Mouse (Mus musculus): ENCODE measurements around the gene Actn4. TPM values are rescaled to one million over a fixed set of nuclear protein-coding genes. Genes with fewer than 3 reads are reported as not detected.
"Not testable (repeated sequence)": the region's sequence is repeated elsewhere in the genome, so short reads cannot be mapped to it uniquely, and the experiment has no call there.

Gene Actn4
- polyA plus RNA-seq, 1 experiment from 2014 or later, result 134 TPM

DNA sequence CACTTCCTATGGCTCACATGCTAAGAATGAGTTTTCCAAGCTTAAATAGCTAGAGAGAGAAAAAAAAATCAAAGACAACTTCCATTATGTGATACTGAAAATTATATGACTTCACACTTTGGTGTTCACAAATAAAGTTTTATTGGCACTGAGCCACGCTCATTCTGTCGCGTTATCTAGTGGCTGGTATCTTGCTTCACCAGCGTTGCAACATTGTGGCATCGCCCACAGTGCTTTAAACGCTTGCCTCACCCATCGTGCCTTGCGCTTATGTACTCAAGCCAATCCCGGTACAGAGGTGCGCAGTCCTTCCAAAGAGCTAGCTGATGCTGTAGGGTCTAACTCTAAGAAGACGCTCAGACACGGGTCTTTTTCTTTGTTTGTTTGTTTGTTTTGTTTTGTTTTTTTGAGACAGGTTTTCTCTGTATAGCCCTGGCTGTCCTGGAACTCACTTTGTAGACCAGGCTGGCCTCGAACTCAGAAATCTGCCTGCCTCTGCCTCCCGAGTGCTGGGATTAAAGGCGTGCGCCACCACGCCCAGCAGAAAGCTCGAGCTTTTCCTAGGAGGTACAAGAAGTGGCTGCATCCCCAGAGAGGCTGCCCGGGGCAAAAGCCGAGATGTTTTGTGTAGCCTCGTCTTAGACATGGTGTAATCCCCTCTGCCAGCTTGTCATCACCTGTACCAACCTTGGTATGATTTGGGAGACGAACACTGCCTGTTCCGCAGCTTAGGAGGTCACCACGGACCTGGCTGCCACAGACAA is 91.1 kb downstream of the Actn4 start:
- H3K4me1 ChIP-seq (replicated peaks; ENCODE audit: control insufficient read depth, insufficient read depth, low read length), result no peaks in the 10 kb centered on the region
- H3K4me3 ChIP-seq (ENCODE audit: low read depth, low read length), result no peak overlapping the region
- no peaks in the 10 kb centered on the region for H3K27me3 ChIP-seq (ENCODE audit: control insufficient read depth, insufficient read depth, low read length)
- DNase-seq (ENCODE audit: low spot score) (no peak), ATAC-seq (ENCODE audit: low FRiP score) (no peak)
- no peaks in the 10 kb centered on the region for H3K36me3 ChIP-seq (ENCODE audit: control insufficient read depth, insufficient read depth, low read length)
- H3K4me2 ChIP-seq (replicated peaks; ENCODE audit: low read depth, low read length), result no peak overlapping the region
- WGBS, result 91% methylated on average over 24 of the region's 24 CpGs
- H3K9me3 ChIP-seq (ENCODE audit: control insufficient read depth, low read length), result no peaks in the 10 kb centered on the region
- H3K27ac ChIP-seq (ENCODE audit: low read depth, low read length), result no peak overlapping the region
- no peak overlapping the region for H3K9ac ChIP-seq (ENCODE audit: low read depth, low read length)

DNA sequence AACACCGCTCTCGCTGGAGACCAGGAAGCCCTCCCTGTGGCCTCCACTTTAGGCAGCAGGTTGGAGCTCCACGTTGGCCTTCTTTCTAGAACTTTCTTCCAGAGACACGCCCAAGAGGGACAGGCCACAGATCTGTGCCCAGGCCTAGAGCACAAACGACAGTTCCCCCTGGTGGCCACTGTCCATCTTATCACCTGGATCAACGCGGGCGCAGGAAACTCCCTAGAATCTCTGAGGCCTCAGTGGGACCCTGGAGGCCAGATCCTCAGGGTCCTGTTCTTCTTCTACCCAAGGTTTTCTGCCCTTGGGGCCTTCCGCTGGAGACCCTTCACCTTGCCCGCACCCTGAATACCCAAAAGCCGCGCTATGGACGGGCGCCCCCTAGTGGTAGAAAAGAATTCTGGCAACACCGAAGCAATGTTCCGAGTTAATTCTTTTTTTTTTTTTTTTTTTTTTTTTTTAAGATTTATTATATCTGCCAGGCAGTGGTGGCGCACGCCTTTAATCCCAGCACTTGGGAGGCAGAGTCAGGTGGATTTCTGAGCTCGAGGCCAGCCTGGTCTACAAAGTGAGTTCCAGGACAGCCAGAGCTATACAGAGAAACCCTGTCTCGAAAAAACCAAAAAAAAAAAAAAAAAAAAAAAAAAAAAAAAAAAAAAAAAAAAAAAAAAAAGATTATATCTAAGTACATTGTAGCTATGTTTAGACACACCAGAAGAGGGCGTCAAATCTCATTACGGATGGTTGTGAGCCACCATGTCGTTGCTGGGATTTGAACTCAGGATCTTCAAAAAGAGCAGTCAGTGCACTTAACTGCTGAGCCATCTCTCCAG is 94.4 kb downstream of the Actn4 start:
- 32% methylated on average over 23 of the region's 23 CpGs for WGBS
- H3K9ac ChIP-seq (ENCODE audit: low read depth, low read length); H3K27me3 ChIP-seq (ENCODE audit: control insufficient read depth, insufficient read depth, low read length); H3K4me3 ChIP-seq (ENCODE audit: low read depth, low read length); H3K4me2 ChIP-seq (replicated peaks; ENCODE audit: low read depth, low read length); H3K27ac ChIP-seq (ENCODE audit: low read depth, low read length); H3K9me3 ChIP-seq (ENCODE audit: control insufficient read depth, low read length); ATAC-seq (ENCODE audit: low FRiP score); H3K4me1 ChIP-seq (replicated peaks; ENCODE audit: control insufficient read depth, insufficient read depth, low read length); H3K36me3 ChIP-seq (ENCODE audit: control insufficient read depth, insufficient read depth, low read length): not testable (repeated sequence)
- peak; percentile 83 for DNase-seq (ENCODE audit: low spot score)

DNA sequence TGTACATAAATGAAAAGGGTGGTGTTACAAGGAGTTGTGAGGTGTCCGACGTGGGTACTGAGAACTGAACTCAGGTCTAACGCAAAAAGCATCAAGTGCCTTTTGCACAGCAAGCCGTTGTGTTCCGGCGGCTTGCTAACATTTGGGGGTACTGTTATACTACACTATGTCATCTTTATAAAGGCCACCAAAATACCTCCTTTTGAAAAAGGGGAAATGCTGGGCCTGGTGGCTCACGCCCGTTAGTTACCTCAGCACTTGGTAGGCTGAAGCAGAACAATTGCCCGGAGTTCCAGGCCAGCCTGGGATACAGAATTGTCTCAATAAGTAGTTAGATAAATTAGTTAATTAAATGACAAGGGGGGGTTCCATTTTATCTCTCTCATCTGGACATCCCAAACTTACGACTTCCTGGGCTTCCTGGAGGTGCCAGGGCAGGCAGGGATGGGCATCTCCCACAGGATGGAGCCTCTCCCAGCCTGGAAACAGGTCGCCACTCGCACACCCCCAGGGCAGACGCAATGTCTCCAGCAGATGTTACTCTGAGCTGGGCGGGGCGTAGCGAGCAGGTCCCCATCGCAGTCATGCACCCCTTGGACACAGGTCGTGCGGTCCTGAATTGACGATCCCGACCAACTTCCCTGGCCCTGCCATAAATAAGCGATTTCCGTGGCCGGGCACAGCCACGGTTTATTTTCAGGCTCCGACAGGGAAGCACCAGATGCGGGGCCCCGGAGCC is 95.2 kb downstream of the Actn4 start:
- no peak overlapping the region for H3K4me3 ChIP-seq (ENCODE audit: low read depth, low read length)
- no peak overlapping the region for H3K27ac ChIP-seq (ENCODE audit: low read depth, low read length)
- H3K27me3 ChIP-seq (ENCODE audit: control insufficient read depth, insufficient read depth, low read length), result no peaks in the 10 kb centered on the region
- no peak for ATAC-seq (ENCODE audit: low FRiP score)
- no peak overlapping the region for H3K9ac ChIP-seq (ENCODE audit: low read depth, low read length)
- H3K36me3 ChIP-seq (ENCODE audit: control insufficient read depth, insufficient read depth, low read length), result no peaks in the 10 kb centered on the region
- no peak overlapping the region for H3K4me2 ChIP-seq (replicated peaks; ENCODE audit: low read depth, low read length)
- DNase-seq (ENCODE audit: low spot score), result no peak
- H3K4me1 ChIP-seq (replicated peaks; ENCODE audit: control insufficient read depth, insufficient read depth, low read length), result no peaks in the 10 kb centered on the region
- H3K9me3 ChIP-seq (ENCODE audit: control insufficient read depth, low read length), result no peaks in the 10 kb centered on the region
- WGBS, result 93% methylated on average over 28 of the region's 28 CpGs

DNA sequence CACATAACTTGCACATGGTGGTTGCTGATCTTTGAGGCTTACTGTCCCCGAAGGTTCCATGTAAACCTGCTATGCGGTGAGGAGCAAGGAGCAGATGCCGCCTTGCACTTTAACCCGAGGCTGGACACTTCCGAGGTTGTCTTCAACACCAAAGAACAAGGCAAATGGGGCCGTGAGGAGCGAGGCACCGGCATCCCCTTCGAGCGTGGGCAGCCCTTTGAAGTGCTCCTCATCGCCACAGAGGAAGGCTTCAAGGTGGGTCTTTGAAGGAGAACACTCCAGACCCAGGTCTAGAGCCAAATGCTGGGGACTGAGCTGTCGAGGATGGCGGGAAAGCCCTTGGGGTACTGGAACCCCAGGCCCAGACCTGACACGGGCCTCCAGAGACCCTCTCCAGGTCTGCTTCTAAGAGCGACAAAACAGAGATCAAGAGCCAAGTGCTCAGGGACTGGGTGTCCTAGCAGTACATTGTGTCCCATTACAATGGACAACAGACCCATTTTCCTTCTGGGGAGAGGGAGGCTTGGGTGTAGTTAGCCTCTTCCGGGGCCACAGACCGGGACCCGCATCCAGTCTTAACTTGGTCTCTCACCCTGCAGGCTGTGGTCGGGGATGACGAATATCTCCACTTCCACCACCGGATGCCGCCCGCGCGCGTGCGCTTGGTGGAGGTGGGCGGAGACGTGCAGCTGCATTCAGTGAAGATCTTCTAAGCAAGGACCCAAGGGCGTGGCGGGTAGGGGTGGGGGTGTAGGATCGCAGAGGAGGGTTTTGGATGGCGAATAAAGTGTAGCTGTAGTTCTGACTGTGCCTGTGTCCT is 96.4 kb downstream of the Actn4 start:
- H3K27ac ChIP-seq (ENCODE audit: low read depth, low read length), result no peak overlapping the region
- H3K4me2 ChIP-seq (replicated peaks; ENCODE audit: low read depth, low read length), result peak overlapping the region; percentile 29
- WGBS, result 46% methylated on average over 33 of the region's 33 CpGs
- H3K9me3 ChIP-seq (ENCODE audit: control insufficient read depth, low read length), result no peaks in the 10 kb centered on the region
- H3K27me3 ChIP-seq (ENCODE audit: control insufficient read depth, insufficient read depth, low read length), result no peaks in the 10 kb centered on the region
- ATAC-seq (ENCODE audit: low FRiP score) (no peak), DNase-seq (ENCODE audit: low spot score) (peak; percentile 72)
- peak overlapping the region; percentile 4; the same call in 1 of the 2 replicates for H3K4me3 ChIP-seq (ENCODE audit: low read depth, low read length)
- no peaks in the 10 kb centered on the region for H3K36me3 ChIP-seq (ENCODE audit: control insufficient read depth, insufficient read depth, low read length)
- 0 out of 2 replicates have a peak overlapping the region, but pooled peaks have one; percentile 11 for H3K9ac ChIP-seq (ENCODE audit: low read depth, low read length)
- no peaks in the 10 kb centered on the region for H3K4me1 ChIP-seq (replicated peaks; ENCODE audit: control insufficient read depth, insufficient read depth, low read length)

DNA sequence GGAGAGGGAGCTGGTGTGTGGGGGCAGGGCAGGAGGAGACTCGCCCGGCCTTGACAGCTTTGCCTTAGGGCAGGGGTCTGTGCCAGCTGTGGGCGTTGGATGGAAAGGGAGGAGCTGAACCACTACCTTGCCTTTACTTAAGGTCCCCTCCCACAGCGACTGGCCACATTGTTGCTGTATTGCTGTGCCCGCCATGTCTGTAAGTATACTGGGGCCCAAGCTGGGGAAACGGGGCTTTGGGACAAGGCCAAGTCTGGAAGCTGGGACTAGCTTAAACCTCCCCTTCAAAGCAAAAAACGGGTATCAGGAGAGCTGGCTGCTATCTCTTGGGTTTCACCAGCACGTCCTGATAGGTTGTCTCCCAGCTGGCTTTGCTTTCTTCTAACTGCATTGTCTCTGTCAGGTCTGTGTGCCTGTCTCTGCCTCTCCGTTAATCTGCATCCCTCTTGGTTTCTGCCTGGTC is 97.8 kb downstream of the Actn4 start:
- Histone ChIP-seq H3K27me3 (ENCODE audit: control insufficient read depth, insufficient read depth, low read length) (no peaks in the 10 kb centered on the region), H3K4me2 (replicated peaks; ENCODE audit: low read depth, low read length) (no peak overlapping the region), H3K4me3 (ENCODE audit: low read depth, low read length) (no peak overlapping the region), H3K36me3 (ENCODE audit: control insufficient read depth, insufficient read depth, low read length) (no peaks in the 10 kb centered on the region), H3K27ac (ENCODE audit: low read depth, low read length) (no peak overlapping the region), H3K9me3 (ENCODE audit: control insufficient read depth, low read length) (no peaks in the 10 kb centered on the region), H3K4me1 (replicated peaks; ENCODE audit: control insufficient read depth, insufficient read depth, low read length) (no peaks in the 10 kb centered on the region), H3K9ac (ENCODE audit: low read depth, low read length) (0 out of 2 replicates have a peak overlapping the region, but pooled peaks have one; percentile 15)
- ATAC-seq (ENCODE audit: low FRiP score) (no peak), DNase-seq (ENCODE audit: low spot score) (no peak)
- 63% methylated on average over 9 of the region's 9 CpGs for WGBS

DNA sequence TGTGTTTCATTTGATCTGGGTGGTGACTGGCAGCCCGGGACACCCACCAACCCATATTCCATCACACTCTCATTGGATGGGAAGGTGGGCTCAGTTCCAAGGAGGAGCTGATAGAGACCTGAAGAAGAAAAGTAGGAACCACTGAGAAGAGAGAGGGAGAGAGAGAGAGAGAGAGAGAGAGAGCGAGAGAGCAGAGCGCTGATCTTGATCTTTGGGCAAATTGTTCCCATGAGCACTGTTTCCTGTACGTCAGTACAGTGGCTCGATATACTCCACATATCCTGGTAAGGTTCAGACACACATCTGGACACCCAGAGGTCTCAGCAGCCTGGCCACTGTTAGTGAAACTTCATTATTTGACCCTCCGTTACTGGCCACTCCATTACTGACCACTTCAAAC is 98.6 kb downstream of the Actn4 start, which contains the start of gene Lgals7:
Gene Lgals7, plus strand, starts transcription at position 314 of the 400 bp plus-strand sequence.
- Histone ChIP-seq H3K36me3 (ENCODE audit: control insufficient read depth, insufficient read depth, low read length) (no peaks in the 10 kb centered on the region), H3K9ac (ENCODE audit: low read depth, low read length) (0 out of 2 replicates have a peak within 1 kb of the TSS, but pooled peaks have one; percentile 15), H3K4me3 (ENCODE audit: low read depth, low read length) (no peak within 1 kb of the TSS), H3K4me2 (replicated peaks; ENCODE audit: low read depth, low read length) (no peak within 1 kb of the TSS), H3K9me3 (ENCODE audit: control insufficient read depth, low read length) (no peaks in the 10 kb centered on the region), H3K27me3 (ENCODE audit: control insufficient read depth, insufficient read depth, low read length) (no peaks in the 10 kb centered on the region), H3K27ac (ENCODE audit: low read depth, low read length) (no peak within 1 kb of the TSS), H3K4me1 (replicated peaks; ENCODE audit: control insufficient read depth, insufficient read depth, low read length) (no peaks in the 10 kb centered on the region)
- DNase-seq (ENCODE audit: low spot score), result no peak
- 90% methylated on average over 6 of the region's 6 CpGs for WGBS
- no peak for ATAC-seq (ENCODE audit: low FRiP score)

DNA sequence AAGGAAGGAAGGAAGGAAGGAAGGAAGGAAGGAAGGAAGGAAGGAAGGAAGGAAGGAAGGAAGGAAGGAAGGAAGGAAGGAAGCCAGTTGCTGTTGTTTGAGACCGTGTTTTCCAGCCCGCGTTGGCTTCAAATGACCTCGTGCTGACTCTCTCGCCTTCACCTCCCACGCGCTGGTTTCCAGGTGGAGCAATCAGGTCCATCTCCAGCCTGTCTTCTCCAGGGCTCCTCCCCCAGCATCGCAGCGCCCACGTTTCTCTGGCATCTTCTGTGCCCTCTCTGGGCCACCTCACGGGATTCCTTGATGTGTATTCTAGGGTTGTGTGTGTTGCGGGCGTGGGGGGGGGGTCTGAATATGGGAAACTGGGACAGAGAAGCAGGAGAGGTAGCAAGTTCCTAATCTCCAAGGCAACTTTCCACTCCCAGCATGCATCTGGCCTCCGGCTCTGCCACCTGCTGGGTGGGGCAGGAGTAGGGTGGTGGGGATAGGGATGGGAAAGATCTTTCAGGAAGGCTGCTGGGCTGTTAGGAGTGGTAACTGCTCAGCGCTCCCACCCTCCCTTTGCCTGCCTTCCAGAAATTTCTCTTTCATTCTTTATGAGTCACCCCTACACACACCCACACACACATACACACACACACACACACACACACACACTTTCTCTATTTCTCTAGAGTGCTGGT is 99.2 kb downstream of the Actn4 start:
- WGBS, result 80% methylated on average over 15 of the region's 15 CpGs
- Histone ChIP-seq H3K27ac (ENCODE audit: low read depth, low read length) (no peak overlapping the region), H3K4me3 (ENCODE audit: low read depth, low read length) (no peak overlapping the region), H3K4me2 (replicated peaks; ENCODE audit: low read depth, low read length) (no peak overlapping the region), H3K9ac (ENCODE audit: low read depth, low read length) (no peak overlapping the region), H3K36me3 (ENCODE audit: control insufficient read depth, insufficient read depth, low read length) (no peaks in the 10 kb centered on the region), H3K4me1 (replicated peaks; ENCODE audit: control insufficient read depth, insufficient read depth, low read length) (no peaks in the 10 kb centered on the region), H3K27me3 (ENCODE audit: control insufficient read depth, insufficient read depth, low read length) (no peaks in the 10 kb centered on the region), H3K9me3 (ENCODE audit: control insufficient read depth, low read length) (no peaks in the 10 kb centered on the region)
- DNase-seq (ENCODE audit: low spot score) (no peak), ATAC-seq (ENCODE audit: low FRiP score) (no peak)

All from hindbrain, embryonic 11.5 days (tissue).